ENCODE assay signal across 8 mouse cellular contexts in the genomic region with DNA sequence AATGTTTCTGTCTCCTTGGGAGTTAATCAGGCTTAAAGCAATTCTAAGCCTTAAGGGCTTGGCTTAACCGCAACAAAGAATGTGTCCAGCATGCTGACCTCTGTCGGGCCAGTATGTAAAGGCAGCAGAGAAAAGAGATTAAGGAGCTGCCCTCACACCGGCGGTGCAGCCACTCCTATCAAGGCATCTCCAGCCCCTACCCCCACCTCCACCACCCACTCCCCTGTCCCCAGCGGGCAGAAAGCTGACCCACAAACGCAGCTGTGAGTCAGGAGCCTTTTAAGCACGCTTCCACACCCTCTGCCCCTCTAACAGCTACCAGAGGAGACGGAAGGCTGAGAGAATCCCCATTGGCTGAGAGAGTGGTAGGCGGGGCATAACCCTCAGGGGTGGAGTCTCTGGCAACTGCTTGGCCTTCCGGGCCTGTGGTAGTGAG. TPM values are rescaled to one million over a fixed set of nuclear protein-coding genes. Genes with fewer than 3 reads are reported as not detected.
DNase-seq lines count a peak whose midpoint lies in the region; ATAC-seq lines count a peak whose summit lies in the region.

No protein-coding gene starts in this region.

- H3K27me3 ChIP-seq in embryonic facial prominence, embryonic 11.5 days (ENCODE audit: control insufficient read depth, insufficient read depth, low read length), result no peaks in the 10 kb centered on the region
- no peaks in the 10 kb centered on the region for H3K27me3 ChIP-seq in heart, embryonic 15.5 days
- no peaks in the 10 kb centered on the region for H3K27me3 ChIP-seq in splenic B cell, adult 2 months (ENCODE audit: control insufficient read depth, insufficient read depth, low read length, poor library complexity, severe bottlenecking)

- H3K9me3 ChIP-seq in embryonic facial prominence, embryonic 11.5 days (replicated peaks; ENCODE audit: control insufficient read depth, low read length), result no peaks in the 10 kb centered on the region
- no peaks in the 10 kb centered on the region for H3K9me3 ChIP-seq in heart, embryonic 15.5 days (replicated peaks)

- under 1% methylated on average over 10 of the region's 10 CpGs for WGBS in embryonic facial prominence, embryonic 11.5 days
- WGBS in heart, embryonic 15.5 days, result under 1% methylated on average over 10 of the region's 10 CpGs

- no peaks in the 10 kb centered on the region for H3K4me1 ChIP-seq in embryonic facial prominence, embryonic 11.5 days (ENCODE audit: control insufficient read depth, insufficient read depth, low read length)
- H3K4me1 ChIP-seq in heart, embryonic 15.5 days (replicated peaks), result peaks cover 4% of the 10 kb centered on the region

- no peaks in the 10 kb centered on the region for H3K36me3 ChIP-seq in embryonic facial prominence, embryonic 11.5 days (replicated peaks; ENCODE audit: control insufficient read depth, insufficient read depth, low read depth, low read length)
- H3K36me3 ChIP-seq in heart, embryonic 15.5 days, result no peaks in the 10 kb centered on the region
- no peaks in the 10 kb centered on the region for H3K36me3 ChIP-seq in splenic B cell, adult 2 months (ENCODE audit: control insufficient read depth, insufficient read depth, low read length, poor library complexity, severe bottlenecking)

- H3K4me3 ChIP-seq in embryonic facial prominence, embryonic 11.5 days (ENCODE audit: low read depth, low read length), result peak overlapping the region; percentile 26
- peak overlapping the region; percentile 48 for H3K4me3 ChIP-seq in heart, embryonic 15.5 days

- H3K9ac ChIP-seq in embryonic facial prominence, embryonic 11.5 days (replicated peaks; ENCODE audit: low read length), result peak overlapping the region; percentile 59
- 0 out of 2 replicates have a peak overlapping the region, but pooled peaks have one; percentile 8 for H3K9ac ChIP-seq in heart, embryonic 15.5 days

- H3K27ac ChIP-seq in embryonic facial prominence, embryonic 11.5 days (replicated peaks; ENCODE audit: low read depth, low read length), result no peak overlapping the region
- peak overlapping the region; percentile 24; the same call in 1 of the 2 replicates for H3K27ac ChIP-seq in heart, embryonic 15.5 days

- peak; percentile 95 for ATAC-seq in embryonic facial prominence, embryonic 11.5 days (replicated peaks; ENCODE audit: insufficient number of reproducible peaks, low FRiP score, low TSS enrichment, low read depth)
- ATAC-seq in heart, embryonic 15.5 days (replicated peaks; ENCODE audit: insufficient number of reproducible peaks, insufficient read depth, low FRiP score, low read depth), result peak; percentile 75
- ATAC-seq in megakaryocyte, adult 5-6 weeks (ENCODE audit: poor library complexity, severe bottlenecking), result peak; percentile 51; the same call in 1 of the 2 replicates

- peak; percentile 62 to 69 for DNase-seq in cerebellum, postnatal 10 days
- no peak for DNase-seq in cerebellum, adult 11-12 months
- peak; percentile 85 for DNase-seq in embryonic facial prominence, embryonic 11.5 days (ENCODE audit: low spot score)
- peak; percentile 74 for DNase-seq in kidney, postnatal 10 days
- DNase-seq in splenic B cell, adult 2 months (ENCODE audit: low read depth, low spot score), result peak; percentile 32
- no peak for DNase-seq in cerebellum, adult 11 months

- peak overlapping the region; percentile 31 for H3K4me2 ChIP-seq in embryonic facial prominence, embryonic 11.5 days (ENCODE audit: low read depth, low read length)
- H3K4me2 ChIP-seq in heart, embryonic 15.5 days, result peak overlapping the region; percentile 60

RNA-seq across cellular contexts. Expression of a gene that starts 18.1 kb away (rescaled TPM):
- 28.1 and 28.9 TPM in 2 replicates for polyA plus RNA-seq in embryonic facial prominence, embryonic 11.5 days (2014; fragmentation: Nextera tagmentation; extraction: Ambion mirVana)
- 7.9 and 11.1 TPM in 2 replicates for polyA plus RNA-seq in heart, embryonic 15.5 days (2015; fragmentation: Nextera tagmentation; extraction: Ambion mirVana)
- total RNA-seq in megakaryocyte, adult 5-6 weeks (2015), result not detected in 2 replicates
- total RNA-seq in megakaryocyte, adult 5-6 weeks (2017), result under 0.01 TPM in 1 of 2 replicates, not detected in the other

Comparison
In these comparisons a context has a peak if more than half of its experiments do, and no peak if none do; other contexts are left out.
1. DNase-seq: peak in cerebellum, postnatal 10 days (2 of 2), embryonic facial prominence, embryonic 11.5 days (single experiment), kidney, postnatal 10 days (single experiment) and splenic B cell, adult 2 months (single experiment); none in cerebellum, adult 11-12 months (single experiment) and cerebellum, adult 11 months (single experiment).
2. Peak in every context shown above with its lines, with median percentiles within 50 percentile points of each other: ATAC-seq.